Mouse (Mus musculus) kidney, adult 8-10 months (tissue): ENCODE data around the gene Eln.

Experiments
- DNase-seq, 2 experiments: peaks; one replicate each; pipeline ENCODE4 v3.0.0; 2022

Eln gene

DNA sequence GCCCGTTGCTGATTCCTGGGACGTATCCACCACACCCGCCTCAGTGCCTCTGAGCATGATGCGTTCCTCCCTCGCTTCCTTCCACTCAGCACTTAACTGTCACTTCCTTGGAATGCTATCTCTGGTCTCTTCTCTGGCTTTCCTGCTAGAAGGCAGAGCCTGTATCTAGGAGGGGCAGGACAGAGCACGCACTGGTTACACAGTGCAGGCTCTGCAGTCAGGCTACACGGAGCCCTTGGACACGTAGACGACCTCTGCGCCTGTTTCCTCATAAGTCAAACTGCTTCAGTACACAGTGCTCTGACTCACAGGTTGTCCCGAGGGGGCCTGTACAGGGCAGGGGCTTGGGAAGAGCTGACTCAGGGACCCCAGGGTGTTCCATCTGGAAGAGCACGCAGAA lies 66.9 kb downstream of the Eln start:
- DNase-seq: no peak

DNA sequence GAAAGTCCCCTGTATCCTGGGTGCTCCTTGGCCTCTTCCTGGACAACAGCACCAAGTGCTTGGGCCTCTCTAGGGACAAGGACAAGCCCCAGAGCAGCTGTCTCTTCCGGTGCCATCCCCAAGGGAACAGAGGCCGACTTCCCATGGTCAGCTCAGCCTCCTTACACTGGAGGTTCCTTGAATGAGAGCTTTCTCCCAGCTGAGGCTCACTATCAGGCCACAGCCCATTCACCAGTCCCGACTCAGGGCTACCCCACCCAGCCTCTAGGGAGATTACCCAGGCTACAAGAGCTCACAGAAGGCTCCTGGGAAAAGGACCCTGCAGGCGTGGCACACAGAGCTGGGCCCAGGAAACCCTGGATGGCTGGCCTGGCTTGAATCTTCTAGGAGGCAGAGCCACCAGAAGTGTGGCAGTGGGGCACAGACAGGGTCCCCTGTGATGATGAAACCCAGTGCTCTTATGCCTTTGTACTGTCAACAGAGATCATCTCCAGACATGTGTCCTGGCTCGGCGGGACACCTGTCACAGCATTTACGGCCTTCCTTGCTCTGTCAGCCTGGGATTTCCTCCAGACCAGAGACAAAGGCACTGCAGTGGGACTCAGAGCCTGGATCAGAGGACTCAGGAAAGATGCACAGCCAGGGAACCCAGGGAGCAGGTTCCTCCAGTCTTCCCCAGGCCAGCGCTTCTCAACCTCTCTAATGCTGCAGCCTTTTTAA lies 68.1 kb downstream of the Eln start:
- DNase-seq: peak in 1 of 2 experiments; percentile 23

DNA sequence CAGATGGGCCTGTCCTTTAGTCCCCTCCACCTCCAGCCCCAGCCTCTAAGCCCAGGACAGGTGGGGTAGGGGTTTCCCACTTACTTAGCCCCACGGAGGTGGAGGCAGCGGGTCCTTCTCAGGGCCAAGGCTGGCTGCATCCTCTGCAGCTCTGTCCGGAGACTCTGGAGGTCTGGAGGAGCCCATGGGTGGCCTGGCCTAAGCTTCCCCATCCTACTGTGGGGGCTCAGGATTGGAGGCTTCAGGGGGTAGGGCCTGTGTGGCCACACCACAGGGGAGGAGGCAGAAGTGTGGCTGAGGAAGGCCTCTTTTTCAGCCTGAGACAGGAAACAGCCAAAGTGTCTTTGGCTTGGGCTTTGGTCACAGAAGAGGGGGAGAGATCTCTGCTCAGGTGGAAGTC lies 69.1 kb downstream of the Eln start:
- peak in 1 of 2 experiments; percentile 26 for DNase-seq

DNA sequence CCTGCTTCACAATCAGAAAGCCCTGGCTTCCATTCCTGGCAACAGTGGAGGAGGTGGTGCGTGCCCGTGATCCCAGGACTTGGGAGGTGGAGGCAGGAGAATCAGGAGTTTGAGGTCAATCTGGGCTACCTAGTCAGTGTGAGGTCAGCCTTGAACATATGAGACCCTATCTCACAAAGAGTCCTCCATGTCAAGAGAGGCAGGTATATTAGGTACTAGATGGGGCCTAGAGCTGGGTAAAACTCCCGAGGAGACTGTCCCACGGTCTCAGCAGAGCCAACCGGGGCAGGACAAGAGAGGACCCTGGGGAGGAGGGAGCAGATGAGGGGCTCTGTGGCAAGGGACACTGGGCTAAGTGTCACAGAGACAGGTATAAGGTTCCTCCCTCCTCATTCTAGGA lies 69.6 kb downstream of the Eln start:
- DNase-seq: no peak

DNA sequence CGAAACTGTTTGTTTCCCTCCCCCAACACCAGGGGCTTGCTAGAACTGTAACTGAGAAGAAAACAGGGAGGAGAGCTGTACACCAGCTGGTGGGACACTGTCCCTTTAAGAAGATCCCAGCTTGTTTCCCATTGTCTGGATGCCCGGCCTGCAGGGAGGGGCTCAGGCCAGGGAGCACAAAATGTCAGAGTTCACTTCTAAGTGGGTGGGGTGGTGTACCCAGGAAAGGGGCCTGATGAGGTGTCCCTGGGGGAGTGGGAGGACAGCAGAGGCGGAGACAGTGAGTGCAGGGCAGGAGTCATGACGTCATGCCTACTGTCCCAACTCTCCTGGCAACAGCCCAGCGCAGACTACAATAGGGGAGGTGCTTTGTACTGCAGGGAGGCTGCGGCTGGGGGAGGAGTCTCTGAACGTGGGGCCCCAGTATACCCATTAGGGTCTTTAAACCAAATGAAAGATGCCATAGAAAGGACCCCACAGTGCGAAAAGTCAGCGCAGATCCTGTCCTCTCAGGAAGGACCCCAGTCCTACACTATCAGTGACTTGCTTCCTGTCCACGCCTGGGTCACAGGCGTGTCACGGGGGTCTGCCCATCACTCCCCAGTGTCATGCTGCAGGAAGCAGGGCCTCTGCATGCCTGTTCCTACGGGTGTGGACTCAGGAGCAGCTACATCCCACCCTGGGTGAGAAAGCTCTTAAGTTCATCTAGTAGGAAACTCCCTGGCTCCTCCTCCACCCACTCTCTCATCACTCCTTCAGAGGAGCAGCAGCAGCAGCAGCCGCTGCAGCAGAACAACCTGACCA lies 71.0 kb downstream of the Eln start:
- peak; percentile 66 to 73 for DNase-seq

DNA sequence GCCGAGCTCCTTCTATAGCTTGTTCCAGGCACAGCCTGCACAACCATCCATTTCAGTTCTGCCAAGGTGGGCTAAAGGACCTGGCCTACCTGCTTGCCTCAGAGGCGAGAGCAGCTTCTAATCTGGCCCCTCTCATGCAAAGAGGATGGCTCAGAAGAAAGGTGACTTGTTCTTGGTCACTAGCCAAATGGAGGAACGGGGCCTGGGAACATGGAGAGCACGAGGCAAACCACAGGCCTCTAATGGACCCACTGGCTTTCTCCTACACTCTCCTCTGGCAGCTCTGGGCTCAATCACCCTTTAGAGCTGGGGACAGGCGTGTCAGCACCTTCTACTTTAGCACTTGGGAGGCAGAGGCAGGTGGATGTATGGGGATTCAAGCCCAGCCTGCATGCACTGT lies 72.1 kb downstream of the Eln start:
- no peak for DNase-seq

DNA sequence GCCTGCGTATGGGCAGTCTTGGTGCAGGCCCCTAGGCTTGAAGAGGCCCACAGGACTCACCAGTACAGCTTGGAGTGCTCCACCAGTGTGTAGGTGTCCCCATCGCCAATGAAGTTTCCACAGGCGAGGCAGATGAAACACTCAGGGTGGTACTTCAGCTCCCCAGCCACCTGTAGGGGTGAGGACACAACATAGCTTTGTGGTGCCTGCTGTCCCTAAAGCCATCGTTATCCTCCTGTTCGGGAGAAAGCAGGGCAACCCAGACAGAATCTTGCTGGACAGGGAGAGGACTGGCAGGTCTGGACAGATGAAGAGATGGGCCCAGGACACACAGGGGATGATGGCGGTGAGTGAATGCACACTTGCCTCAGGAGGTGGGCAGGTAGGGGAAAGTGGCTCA lies 74.5 kb downstream of the Eln start:
- no peak for DNase-seq

DNA sequence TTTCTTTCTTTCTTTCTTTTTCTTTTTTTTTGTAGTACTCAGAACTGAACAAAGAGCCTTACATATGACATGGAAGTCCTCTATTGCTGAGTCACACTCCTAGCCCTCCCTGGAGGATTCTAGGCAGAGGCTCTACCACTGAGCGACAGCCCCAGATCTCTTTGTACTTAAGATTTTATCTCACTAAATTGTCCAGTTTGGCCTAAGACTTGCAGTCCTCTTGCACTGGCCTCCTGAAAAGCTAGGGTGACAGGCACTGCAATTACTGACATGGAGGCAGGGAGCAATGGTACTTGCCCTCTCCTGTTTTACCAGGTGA lies 75.0 kb downstream of the Eln start:
- DNase-seq: no peak

DNA sequence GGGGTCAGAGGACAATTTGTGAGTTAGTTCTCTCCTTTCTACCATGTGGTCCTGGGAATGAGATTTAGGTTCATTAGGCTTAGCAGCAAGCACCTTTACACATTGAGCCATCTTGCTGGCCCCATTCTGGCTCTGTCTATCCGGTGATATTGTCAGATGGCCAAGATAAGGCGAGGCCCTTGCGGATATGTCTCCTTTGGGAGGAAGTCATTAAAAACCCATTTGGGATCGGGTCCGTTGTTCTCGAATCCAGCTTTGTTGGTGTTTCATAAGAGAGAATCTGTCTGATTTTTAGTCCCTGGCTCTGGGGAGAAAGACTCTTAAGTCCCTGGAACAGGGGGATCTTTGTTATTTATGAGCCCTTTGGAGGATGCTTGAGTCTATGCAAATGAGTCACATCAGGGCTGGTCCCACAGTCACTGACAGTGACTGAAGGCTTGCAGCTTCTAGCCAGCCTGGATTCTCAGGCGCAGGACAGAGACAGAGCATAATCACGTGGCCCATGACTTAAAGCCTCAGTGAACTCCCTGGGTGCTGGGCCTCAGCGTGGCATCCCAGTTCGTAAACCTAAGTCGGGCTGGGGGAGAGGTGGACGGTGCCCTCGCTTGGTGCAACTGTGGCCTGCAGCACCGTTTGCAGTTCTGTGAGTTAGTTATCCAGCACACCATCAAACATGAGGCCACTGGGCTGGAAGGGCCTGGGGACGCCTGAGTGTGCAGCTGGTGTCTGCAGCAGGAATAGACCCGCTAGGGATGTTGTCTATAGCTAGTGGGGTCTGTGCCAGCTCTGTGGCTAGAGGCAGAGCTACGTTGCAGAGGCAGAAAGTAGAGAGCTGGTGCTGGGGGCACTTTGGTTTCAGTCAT lies 75.6 kb downstream of the Eln start:
- no peak for DNase-seq

DNA sequence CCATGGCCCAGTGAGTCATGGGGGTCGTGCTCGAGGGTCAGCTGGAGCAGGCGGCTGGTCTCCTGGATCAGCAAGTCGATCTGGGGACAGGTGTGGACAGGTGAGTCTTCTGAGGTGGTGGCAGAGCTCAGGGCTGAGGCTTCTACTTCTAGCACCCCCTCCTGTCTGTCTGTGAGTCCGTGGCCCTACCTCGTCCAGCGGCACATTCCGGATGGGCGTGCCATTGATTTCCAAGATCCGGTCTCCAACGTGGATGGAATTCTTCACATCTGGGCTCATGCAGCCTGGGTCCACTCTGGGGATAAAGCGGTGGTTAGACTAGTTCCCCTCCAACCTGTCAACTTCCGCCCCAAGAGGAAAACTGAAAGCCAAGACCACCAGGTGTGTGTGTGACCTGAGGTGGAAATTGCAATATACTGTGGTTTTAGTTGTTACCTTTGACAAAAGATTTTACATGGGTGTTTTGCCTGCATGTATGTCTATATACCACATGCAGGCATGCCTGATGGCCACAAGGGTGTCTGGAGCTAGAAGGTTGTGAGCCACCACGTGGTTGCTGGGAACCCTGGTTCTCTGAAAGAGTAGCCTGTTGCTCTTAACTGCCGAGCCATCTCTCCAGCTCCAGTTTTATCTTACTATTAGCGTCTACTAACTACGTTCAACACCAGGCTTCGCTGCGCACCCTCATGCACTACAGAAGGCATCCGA lies 78.0 kb downstream of the Eln start:
- no peak for DNase-seq

DNA sequence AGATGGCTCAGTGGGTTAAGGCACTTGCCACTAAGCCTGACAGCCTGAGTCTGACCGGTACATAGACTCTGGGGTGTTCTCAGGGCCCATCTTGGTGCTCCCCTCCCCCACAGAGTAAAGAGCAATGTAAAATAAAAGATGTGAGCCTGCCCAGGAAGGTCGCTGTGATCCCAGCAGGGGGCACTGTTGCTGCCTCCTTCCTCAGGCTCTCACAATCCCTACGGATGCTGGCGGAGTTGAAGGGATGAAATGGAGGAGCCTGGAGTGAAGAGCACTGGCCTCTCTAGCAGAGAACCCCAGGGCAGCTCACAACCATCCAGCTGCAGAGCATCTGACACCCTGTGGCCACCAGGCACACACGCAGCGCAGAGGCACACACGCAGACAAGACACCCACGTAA lies 78.6 kb downstream of the Eln start:
- peak in 1 of 2 experiments; percentile 41 for DNase-seq

DNA sequence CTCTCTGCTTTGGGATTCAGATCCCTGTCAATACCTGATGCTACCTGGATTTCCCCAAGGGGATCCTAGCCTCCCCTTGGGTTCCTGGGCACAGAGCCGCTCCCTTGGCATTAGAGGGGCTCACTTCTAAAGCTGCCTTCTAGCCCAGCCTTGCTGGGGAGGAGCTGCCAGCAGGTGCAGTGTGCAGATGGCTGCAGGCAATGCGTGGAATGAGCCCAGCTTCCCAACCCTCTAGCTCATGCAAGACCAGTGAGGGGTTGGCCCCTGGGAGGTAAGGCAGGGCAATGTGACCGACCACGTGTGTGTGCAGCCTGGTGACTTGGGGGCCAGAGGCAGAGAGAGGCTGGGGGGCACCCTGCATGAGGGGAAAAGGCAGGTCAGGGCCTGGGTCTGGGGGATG lies 90.4 kb downstream of the Eln start:
- no peak for DNase-seq
